Mouse (Mus musculus) intestine, embryonic 16.5 days (tissue): ENCODE measurements at regions not wholly inside any gene's neighbourhood (a gene's known extent, or its start where the extent isn't known, plus 50 kb on each side); places are given as distances from the start of the nearest gene placed in this dataset.

Experiments
- ATAC-seq: fragments of 200-750 bp; cut with Nextera tagmentation; 2 replicates; pipeline ENCODE4 v1.8.0; 2017; ENCODE audit warnings: moderate TSS enrichment, moderate library complexity
- H3K27ac ChIP-seq: fragments of 300-500 bp; sonication (generic); 2 replicates; pipeline ENCODE4 v1.5.1; 2014; ENCODE audit warnings: mild to moderate bottlenecking, low read length
- H3K27me3 ChIP-seq: fragments of 300-500 bp; sonication (generic); replicated peaks from 2 replicates; pipeline ENCODE4 v1.6.1; 2014; ENCODE audit warnings: low read length, control low read depth, mixed read lengths; ENCODE audit not compliant: control insufficient read depth, insufficient read depth
- H3K36me3 ChIP-seq: fragments of 300-500 bp; sonication (generic); 2 replicates; pipeline ENCODE4 v1.6.1; 2014; ENCODE audit warnings: low read length, control low read depth; ENCODE audit not compliant: control insufficient read depth, insufficient read depth
- H3K4me1 ChIP-seq: fragments of 300-500 bp; sonication (generic); 2 replicates; pipeline ENCODE4 v1.6.1; 2014; ENCODE audit warnings: low read length, control low read depth, mixed read lengths; ENCODE audit not compliant: control insufficient read depth, insufficient read depth
- H3K4me2 ChIP-seq: fragments of 300-500 bp; sonication (generic); 2 replicates; pipeline ENCODE4 v1.6.1; 2014; ENCODE audit warnings: low read depth, low read length, control low read depth
- H3K4me3 ChIP-seq: fragments of 300-500 bp; sonication (generic); 2 replicates; pipeline ENCODE4 v1.5.1; 2014; ENCODE audit warnings: mild to moderate bottlenecking, low read length
- H3K9ac ChIP-seq: fragments of 300-500 bp; sonication (generic); 2 replicates; pipeline ENCODE4 v1.6.1; 2014; ENCODE audit warnings: low read depth, low read length
- H3K9me3 ChIP-seq: fragments of 300-500 bp; sonication (generic); 2 replicates; pipeline ENCODE4 v1.6.1; 2016; ENCODE audit warnings: low read length, control low read depth; ENCODE audit not compliant: control insufficient read depth
- WGBS: fragments of 180-500 bp; shearing (Covaris S2); extraction: QIAGEN DNeasy Blood & Tissue Kit; methylation state at CpG from one replicate; pipeline ENCODE4 v1.1.7; 2014; 5-methylcytosine and 5-hydroxymethylcytosine counted together

GRCm38 (mm10) chr1:61121480-61121879, 143.8 kb downstream of the Icos start:
- WGBS, result 76% methylated on average over 4 of the region's 4 CpGs
- no peak overlapping the region for H3K27ac ChIP-seq
- no peak for ATAC-seq
- 0 out of 2 replicates have a peak, but pooled peaks cover 2% of the 10 kb centered on the region for H3K4me1 ChIP-seq
- H3K4me3 ChIP-seq, result no peak overlapping the region
- no peaks in the 10 kb centered on the region for H3K36me3 ChIP-seq
- no peaks in the 10 kb centered on the region for H3K27me3 ChIP-seq
- H3K4me2 ChIP-seq, result no peak overlapping the region
- H3K9ac ChIP-seq, result no peak overlapping the region
- H3K9me3 ChIP-seq, result no peaks in the 10 kb centered on the region

GRCm38 (mm10) chr1:61125127-61125526, 147.4 kb downstream of the Icos start:
- Histone ChIP-seq H3K27ac (no peak overlapping the region), H3K36me3 (no peaks in the 10 kb centered on the region), H3K9me3 (no peaks in the 10 kb centered on the region), H3K4me3 (no peak overlapping the region), H3K27me3 (no peaks in the 10 kb centered on the region), H3K9ac (no peak overlapping the region), H3K4me2 (no peak overlapping the region), H3K4me1 (no peaks in the 10 kb centered on the region)
- no peak for ATAC-seq
- WGBS, result 93% methylated on average over 2 of the region's 2 CpGs

DNA sequence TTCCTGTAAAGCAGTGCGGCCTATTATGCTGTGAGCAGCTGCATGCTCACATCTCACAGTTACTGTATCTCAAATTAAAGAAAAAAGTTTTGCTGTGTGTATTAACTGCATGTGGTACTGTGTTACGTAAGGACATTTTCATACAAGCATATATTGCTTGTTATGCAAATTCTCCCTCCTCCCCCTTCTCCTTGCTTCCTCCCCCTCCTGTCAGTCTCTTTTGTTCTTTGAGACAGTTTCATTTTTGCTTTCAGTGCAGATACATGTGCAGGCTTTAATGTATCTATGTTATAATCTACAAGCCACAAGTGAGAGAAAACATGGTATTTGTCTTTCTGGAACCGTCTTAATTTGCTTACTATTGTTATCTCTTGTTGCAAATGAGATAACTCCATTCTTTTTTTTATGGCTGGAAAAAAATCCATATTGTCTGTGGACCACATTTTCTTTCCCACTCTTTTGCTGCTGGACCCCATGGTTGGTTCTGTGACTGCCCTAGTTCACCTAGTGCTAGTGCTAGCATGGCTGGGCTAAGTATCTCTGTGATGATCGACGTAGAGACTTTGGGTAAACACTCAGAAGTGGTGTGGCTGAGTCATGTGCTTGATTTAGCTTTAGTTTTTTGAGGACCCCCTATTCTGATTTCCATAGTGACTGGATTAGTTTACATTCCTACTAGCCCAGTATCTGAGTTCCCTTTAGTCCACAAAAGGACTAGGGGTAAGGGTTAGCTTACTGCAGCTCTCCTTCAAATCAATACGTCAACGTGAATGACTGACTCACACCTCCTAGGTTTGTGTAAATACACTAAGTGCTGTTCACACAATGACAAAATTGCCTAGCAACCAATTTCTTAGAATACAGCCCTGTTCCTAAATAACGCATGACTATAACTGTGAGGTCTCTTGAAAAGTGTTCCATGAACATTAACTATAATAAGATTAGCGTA, 158.1 kb downstream of the Icos start:
- H3K9ac ChIP-seq, result no peak overlapping the region
- ATAC-seq, result no peak
- H3K4me3 ChIP-seq, result no peak overlapping the region
- no peaks in the 10 kb centered on the region for H3K27me3 ChIP-seq
- no peaks in the 10 kb centered on the region for H3K36me3 ChIP-seq
- no peak overlapping the region for H3K27ac ChIP-seq
- H3K4me2 ChIP-seq, result no peak overlapping the region
- peaks cover 19% of the 10 kb centered on the region for H3K4me1 ChIP-seq
- WGBS, result 56% methylated on average over 9 of the region's 9 CpGs
- H3K9me3 ChIP-seq, result no peaks in the 10 kb centered on the region

DNA sequence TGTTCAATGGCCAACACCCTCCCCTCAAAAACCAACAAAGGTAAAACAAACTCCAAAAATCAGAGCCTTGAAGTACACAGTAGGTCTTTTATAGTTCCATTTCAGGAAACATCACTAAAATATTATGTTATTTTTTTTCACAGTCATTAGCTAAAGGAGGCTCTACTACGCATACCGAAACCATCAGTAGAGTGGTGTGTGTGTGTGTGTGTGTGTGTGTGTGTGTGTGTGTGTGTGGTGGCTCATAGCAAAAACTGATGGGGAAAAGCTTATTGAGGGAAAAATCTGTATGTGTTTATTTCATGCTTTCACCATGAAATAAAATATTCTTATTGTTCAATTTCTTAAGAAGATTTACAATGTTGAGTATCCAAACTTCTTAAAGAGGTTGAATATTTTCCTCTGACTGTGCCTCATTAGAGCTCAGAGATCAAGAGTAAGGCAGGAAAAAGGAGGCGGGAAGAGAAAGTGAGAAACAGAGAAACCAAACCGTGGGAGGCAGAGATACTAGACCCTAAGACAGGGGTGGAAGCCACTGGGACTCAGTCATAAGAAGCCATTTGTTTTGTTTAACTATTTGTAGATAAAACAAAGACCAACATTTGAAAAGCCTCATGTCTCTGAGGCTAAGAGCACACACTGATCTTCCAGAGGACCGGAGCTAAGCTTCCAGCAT, 159.6 kb downstream of the Icos start:
- no peaks in the 10 kb centered on the region for H3K36me3 ChIP-seq
- H3K4me2 ChIP-seq, result no peak overlapping the region
- no peak overlapping the region for H3K9ac ChIP-seq
- peaks cover 24% of the 10 kb centered on the region for H3K4me1 ChIP-seq
- H3K27ac ChIP-seq, result no peak overlapping the region
- no peaks in the 10 kb centered on the region for H3K9me3 ChIP-seq
- no peak overlapping the region for H3K4me3 ChIP-seq
- no peak for ATAC-seq
- 58% methylated on average over 5 of the region's 5 CpGs for WGBS
- no peaks in the 10 kb centered on the region for H3K27me3 ChIP-seq

GRCm38 (mm10) chr1:61137954-61138353, 160.2 kb downstream of the Icos start:
- H3K27me3 ChIP-seq, result no peaks in the 10 kb centered on the region
- no peak overlapping the region for H3K4me3 ChIP-seq
- no peak for ATAC-seq
- 67% methylated on average over 11 of the region's 11 CpGs for WGBS
- H3K27ac ChIP-seq, result no peak overlapping the region
- H3K4me1 ChIP-seq, result peaks cover 24% of the 10 kb centered on the region
- H3K4me2 ChIP-seq, result no peak overlapping the region
- H3K9me3 ChIP-seq, result no peaks in the 10 kb centered on the region
- H3K36me3 ChIP-seq, result no peaks in the 10 kb centered on the region
- no peak overlapping the region for H3K9ac ChIP-seq

DNA sequence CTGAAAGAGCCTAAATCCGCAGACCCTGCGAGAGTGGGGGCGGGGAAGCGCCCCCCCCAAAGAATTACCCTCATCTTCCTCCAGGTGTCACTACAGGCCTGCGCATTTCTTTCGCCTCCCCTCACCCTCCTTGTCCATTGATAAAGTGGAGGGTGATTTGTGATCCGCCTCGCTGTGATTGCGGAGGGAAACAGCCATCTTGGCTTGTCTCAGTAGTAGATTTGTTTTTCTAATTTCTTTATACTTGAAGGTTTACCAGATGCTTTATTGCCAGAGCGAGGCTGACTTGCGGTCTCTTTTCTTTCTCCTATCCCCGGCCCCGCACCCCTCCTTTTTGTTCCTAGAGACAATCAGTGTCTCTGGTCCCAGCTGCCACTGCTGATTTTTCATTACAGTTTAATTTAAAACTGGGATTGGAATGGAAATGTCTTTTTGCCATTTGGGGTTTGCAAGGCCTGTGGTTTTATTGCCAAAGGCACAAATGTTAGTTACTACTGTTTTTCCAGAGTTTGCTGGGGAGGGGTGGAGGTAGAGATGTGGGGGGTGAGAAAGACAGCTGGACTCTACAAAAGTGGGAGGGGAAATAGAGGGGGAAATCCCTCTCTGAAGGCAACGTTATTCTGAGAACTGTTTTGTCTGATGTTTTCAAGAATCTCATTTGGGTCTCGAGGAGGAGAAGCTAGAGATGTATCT, 161.7 kb downstream of the Icos start:
- Histone ChIP-seq H3K4me3 (peak overlapping the region; percentile 21; the same call in 1 of the 2 replicates), H3K27me3 (no peaks in the 10 kb centered on the region), H3K4me1 (peaks cover 27% of the 10 kb centered on the region), H3K9me3 (no peaks in the 10 kb centered on the region), H3K36me3 (no peaks in the 10 kb centered on the region), H3K9ac (no peak overlapping the region), H3K27ac (peak overlapping the region; percentile 68), H3K4me2 (peak overlapping the region; percentile 46)
- WGBS, result 16% methylated on average over 15 of the region's 15 CpGs
- peak; percentile 36; the same call in 1 of the 2 replicates for ATAC-seq

DNA sequence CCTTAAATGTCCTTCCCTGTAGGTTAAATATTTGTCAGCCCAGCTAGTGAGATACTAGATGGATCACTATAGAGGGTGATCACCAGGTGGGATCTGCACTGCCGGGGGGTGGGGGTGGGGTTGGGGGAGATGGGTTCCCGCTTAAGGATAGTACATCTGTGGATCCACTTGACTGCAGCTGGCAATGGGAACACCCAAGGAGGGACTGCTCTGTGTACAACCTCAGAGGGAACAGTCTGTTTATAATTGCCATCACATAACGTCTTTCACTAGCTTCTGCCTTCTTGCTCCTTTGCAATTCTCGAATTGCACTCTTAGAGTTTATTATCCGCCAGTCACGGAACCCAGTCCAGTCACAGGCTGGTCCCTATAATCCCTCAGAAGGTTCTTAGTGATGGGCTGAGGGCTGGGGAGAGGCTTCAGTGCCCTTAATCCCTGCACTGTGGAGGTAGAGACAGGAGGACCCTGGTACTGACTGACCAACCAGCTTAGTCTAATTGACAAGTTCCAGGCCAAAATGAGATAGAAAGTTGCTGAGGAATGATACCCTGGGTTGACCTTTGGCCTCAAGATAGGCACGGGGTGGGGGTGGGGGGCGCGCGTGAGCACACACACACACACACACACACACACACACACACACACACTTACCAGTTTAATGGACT, 162.4 kb downstream of the Icos start:
- Histone ChIP-seq H3K4me1 (peaks cover 31% of the 10 kb centered on the region), H3K27me3 (no peaks in the 10 kb centered on the region), H3K4me2 (no peak overlapping the region), H3K27ac (peak overlapping the region; percentile 68), H3K36me3 (no peaks in the 10 kb centered on the region), H3K9ac (no peak overlapping the region), H3K9me3 (no peaks in the 10 kb centered on the region), H3K4me3 (no peak overlapping the region)
- 0 out of 2 replicates have a peak, but pooled peaks have one; percentile 41 for ATAC-seq
- 39% methylated on average over 10 of the region's 10 CpGs for WGBS

DNA sequence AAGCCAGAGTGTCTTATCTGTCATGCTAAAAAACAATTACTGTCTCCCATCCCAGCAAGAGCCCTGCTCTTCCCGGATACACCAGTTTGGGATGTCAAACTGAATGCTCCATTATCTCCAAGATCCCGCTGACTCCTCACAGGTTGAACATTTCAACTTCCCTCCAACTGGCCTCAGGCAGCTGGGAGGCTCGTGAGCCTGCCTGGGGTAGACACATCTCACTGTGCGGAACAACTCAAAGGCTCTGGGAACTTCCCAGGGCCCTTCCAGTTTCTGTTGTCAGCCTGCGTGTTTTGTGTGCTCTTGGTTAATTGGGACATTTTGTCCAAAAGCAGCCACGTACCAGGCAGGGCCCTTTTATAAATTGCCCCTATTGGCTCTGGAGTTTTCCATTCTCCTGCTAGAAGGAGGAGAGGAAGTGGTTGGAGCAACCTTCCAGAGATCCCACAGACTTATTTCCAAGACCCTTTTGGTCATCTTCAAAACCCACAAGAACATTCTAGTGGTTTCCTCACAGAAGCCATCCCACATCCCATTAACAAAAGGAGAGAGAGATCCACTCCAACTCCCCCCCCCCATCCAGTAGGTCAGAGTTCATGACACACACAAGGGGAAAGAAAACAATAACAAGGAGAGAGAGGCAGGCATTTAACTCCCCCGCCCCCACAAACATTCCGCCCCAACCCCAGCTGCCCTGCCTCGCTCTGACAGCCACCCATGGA, 163.3 kb downstream of the Icos start:
- Histone ChIP-seq H3K27ac (peak overlapping the region; percentile 68), H3K4me3 (no peak overlapping the region), H3K4me1 (peaks cover 38% of the 10 kb centered on the region), H3K9ac (no peak overlapping the region), H3K9me3 (no peaks in the 10 kb centered on the region), H3K27me3 (no peaks in the 10 kb centered on the region), H3K36me3 (no peaks in the 10 kb centered on the region), H3K4me2 (no peak overlapping the region)
- ATAC-seq, result no peak
- 45% methylated on average over 9 of the region's 9 CpGs for WGBS
